Mouse (Mus musculus) embryonic facial prominence, embryonic 14.5 days (tissue): Measurements from ENCODE around the gene Mypn. TPM values are rescaled to one million over a fixed set of nuclear protein-coding genes. Genes with fewer than 3 reads are reported as not detected.

Experiments
- ATAC-seq: fragments of 200-750 bp; cut with Nextera tagmentation; 2 replicates; pipeline ENCODE4 v1.8.0; 2017; ENCODE audit warnings: low read depth, moderate number of reproducible peaks, moderate TSS enrichment
- DNase-seq: peaks from one replicate; pipeline ENCODE4 v3.0.0-alpha.2; 2015; ENCODE audit warnings: low spot score
- H3K27ac ChIP-seq: fragments of 300-500 bp; sonication (generic); replicated peaks from 2 replicates; pipeline ENCODE4 v1.5.1; 2014; ENCODE audit warnings: low read depth, mild to moderate bottlenecking, low read length, moderate library complexity
- H3K27me3 ChIP-seq: fragments of 300-500 bp; sonication (generic); replicated peaks from 2 replicates; pipeline ENCODE4 v1.6.1; 2014; ENCODE audit warnings: low read length; ENCODE audit not compliant: control insufficient read depth, insufficient read depth
- H3K36me3 ChIP-seq: fragments of 300-500 bp; sonication (generic); 2 replicates; pipeline ENCODE4 v1.6.1; 2014; ENCODE audit warnings: low read length, mixed read lengths; ENCODE audit not compliant: control insufficient read depth, insufficient read depth
- H3K4me1 ChIP-seq: fragments of 300-500 bp; sonication (generic); 2 replicates; pipeline ENCODE4 v1.6.1; 2014; ENCODE audit warnings: antibody characterized with exemption, low read length; ENCODE audit not compliant: control insufficient read depth, insufficient read depth
- H3K4me2 ChIP-seq: fragments of 300-500 bp; sonication (generic); 2 replicates; pipeline ENCODE4 v1.6.1; 2014; ENCODE audit warnings: low read depth, mild to moderate bottlenecking, low read length, moderate library complexity, mixed read lengths
- H3K4me3 ChIP-seq: fragments of 300-500 bp; sonication (generic); 2 replicates; pipeline ENCODE4 v1.5.1; 2014; ENCODE audit warnings: low read depth, mild to moderate bottlenecking, low read length
- H3K9ac ChIP-seq: fragments of 300-500 bp; sonication (generic); 2 replicates; pipeline ENCODE4 v1.6.1; 2014; ENCODE audit warnings: low read depth, mild to moderate bottlenecking, low read length, moderate library complexity, mixed read lengths
- H3K9me3 ChIP-seq: fragments of 300-500 bp; sonication (generic); 2 replicates; pipeline ENCODE4 v1.6.1; 2016; ENCODE audit warnings: low read length; ENCODE audit not compliant: control insufficient read depth
- WGBS: fragments of 180-500 bp; shearing (Covaris S2); extraction: QIAGEN DNeasy Blood & Tissue Kit; methylation state at CpG from one replicate; pipeline ENCODE4 v1.1.7; 2014; 5-methylcytosine and 5-hydroxymethylcytosine counted together
- polyA plus RNA-seq: library from polyadenylated mRNA; unstranded; fragments of >200 nt; fragmentation: Nextera tagmentation; extraction: Ambion mirVana; gene quantifications from 2 replicates; pipeline ENCODE4 v1.2.1, GENCODE M21; 2014

Mypn gene
- polyA plus RNA-seq, 1 experiment from 2014 or later: 11.2 TPM

GRCm38 (mm10) chr10:63184451-63184850 lies 19.3 kb downstream of the Mypn start:
- H3K4me1 ChIP-seq: no peaks in the 10 kb centered on the region
- 74% methylated on average over 4 of the region's 4 CpGs for WGBS
- no peaks in the 10 kb centered on the region for H3K9me3 ChIP-seq
- no peak overlapping the region for H3K27ac ChIP-seq
- H3K4me2 ChIP-seq: no peak overlapping the region
- H3K9ac ChIP-seq: no peak overlapping the region
- DNase-seq: no peak
- no peak for ATAC-seq
- no peak overlapping the region for H3K4me3 ChIP-seq
- H3K27me3 ChIP-seq: no peaks in the 10 kb centered on the region
- no peaks in the 10 kb centered on the region for H3K36me3 ChIP-seq

- H3K9me3 ChIP-seq: no peaks in the 10 kb centered on the region
- H3K4me1 ChIP-seq: no peaks in the 10 kb centered on the region
- H3K4me3 ChIP-seq: no peak overlapping the region
- no peak overlapping the region for H3K27ac ChIP-seq
- no peak for DNase-seq
- no peak overlapping the region for H3K9ac ChIP-seq
- no peaks in the 10 kb centered on the region for H3K36me3 ChIP-seq
- no peak overlapping the region for H3K4me2 ChIP-seq
- no peak for ATAC-seq
- no peaks in the 10 kb centered on the region for H3K27me3 ChIP-seq
- WGBS: 67% methylated on average over 5 of the region's 5 CpGs
Measured at GRCm38 (mm10) chr10:63182177-63182768, 21.5 kb downstream of the Mypn start.

GRCm38 (mm10) chr10:63181166-63181565 lies 22.6 kb downstream of the Mypn start:
- Histone ChIP-seq H3K4me1 (no peaks in the 10 kb centered on the region), H3K27me3 (no peaks in the 10 kb centered on the region), H3K27ac (no peak overlapping the region), H3K9me3 (no peaks in the 10 kb centered on the region), H3K36me3 (no peaks in the 10 kb centered on the region), H3K9ac (no peak overlapping the region), H3K4me3 (no peak overlapping the region), H3K4me2 (no peak overlapping the region)
- DNase-seq (no peak), ATAC-seq (no peak)
- 68% methylated on average over 1 of the region's 1 CpGs for WGBS

- Histone ChIP-seq H3K4me2 (no peak overlapping the region), H3K9ac (no peak overlapping the region), H3K27ac (no peak overlapping the region), H3K36me3 (no peaks in the 10 kb centered on the region), H3K27me3 (no peaks in the 10 kb centered on the region), H3K4me3 (no peak overlapping the region), H3K9me3 (no peaks in the 10 kb centered on the region), H3K4me1 (no peaks in the 10 kb centered on the region)
- WGBS: 73% methylated on average over 10 of the region's 10 CpGs
- ATAC-seq: no peak
- no peak for DNase-seq
Measured at GRCm38 (mm10) chr10:63179524-63179923, 24.2 kb downstream of the Mypn start.

GRCm38 (mm10) chr10:63178318-63178717 lies 25.4 kb downstream of the Mypn start:
- H3K9me3 ChIP-seq: no peaks in the 10 kb centered on the region
- H3K4me2 ChIP-seq: no peak overlapping the region
- no peaks in the 10 kb centered on the region for H3K36me3 ChIP-seq
- no peak overlapping the region for H3K9ac ChIP-seq
- H3K27me3 ChIP-seq: no peaks in the 10 kb centered on the region
- no peak for ATAC-seq
- H3K4me3 ChIP-seq: no peak overlapping the region
- H3K4me1 ChIP-seq: no peaks in the 10 kb centered on the region
- no peak for DNase-seq
- no peak overlapping the region for H3K27ac ChIP-seq
- WGBS: 83% methylated on average over 2 of the region's 2 CpGs

GRCm38 (mm10) chr10:63177286-63178140 lies 26.2 kb downstream of the Mypn start:
- Histone ChIP-seq H3K4me2 (peak overlapping the region; percentile 34), H3K4me1 (no peaks in the 10 kb centered on the region), H3K9ac (no peak overlapping the region), H3K36me3 (no peaks in the 10 kb centered on the region), H3K9me3 (no peaks in the 10 kb centered on the region), H3K4me3 (no peak overlapping the region), H3K27ac (no peak overlapping the region), H3K27me3 (no peaks in the 10 kb centered on the region)
- DNase-seq (peak; percentile 26), ATAC-seq (no peak)
- WGBS: 72% methylated on average over 21 of the region's 21 CpGs

- no peaks in the 10 kb centered on the region for H3K4me1 ChIP-seq
- no peak overlapping the region for H3K4me3 ChIP-seq
- H3K27ac ChIP-seq: no peak overlapping the region
- H3K36me3 ChIP-seq: no peaks in the 10 kb centered on the region
- no peak overlapping the region for H3K4me2 ChIP-seq
- ATAC-seq (no peak), DNase-seq (no peak)
- WGBS: 92% methylated on average over 8 of the region's 8 CpGs
- H3K27me3 ChIP-seq: no peaks in the 10 kb centered on the region
- H3K9me3 ChIP-seq: no peaks in the 10 kb centered on the region
- H3K9ac ChIP-seq: no peak overlapping the region
Measured at GRCm38 (mm10) chr10:63176471-63176931, 27.3 kb downstream of the Mypn start.

GRCm38 (mm10) chr10:63172089-63172488 lies 31.7 kb downstream of the Mypn start:
- 76% methylated on average over 3 of the region's 3 CpGs for WGBS
- no peak for ATAC-seq

More at GRCm38 (mm10) chr10:63172089-63172488, 31.7 kb downstream of the Mypn start:
- Histone ChIP-seq H3K9me3 (no peaks in the 10 kb centered on the region), H3K9ac (no peak overlapping the region), H3K27me3 (no peaks in the 10 kb centered on the region), H3K4me2 (no peak overlapping the region), H3K27ac (no peak overlapping the region), H3K4me3 (no peak overlapping the region), H3K4me1 (no peaks in the 10 kb centered on the region), H3K36me3 (no peaks in the 10 kb centered on the region)
- DNase-seq: no peak
